Mouse (Mus musculus) embryonic facial prominence, embryonic 14.5 days (tissue): ENCODE measurements around the gene Pfkfb3. TPM values are rescaled to one million over a fixed set of nuclear protein-coding genes. Genes with fewer than 3 reads are reported as not detected.
A peak's percentile ranks its signal among the peaks of the same experiment; 100 is the strongest.

Experiments used
- ATAC-seq: fragments of 200-750 bp; cut with Nextera tagmentation; 2 replicates; pipeline ENCODE4 v1.8.0; 2017; ENCODE audit warnings: low read depth, moderate number of reproducible peaks, moderate TSS enrichment
- DNase-seq: peaks from one replicate; pipeline ENCODE4 v3.0.0-alpha.2; 2015; ENCODE audit warnings: low spot score
- H3K27ac ChIP-seq: fragments of 300-500 bp; sonication (generic); replicated peaks from 2 replicates; pipeline ENCODE4 v1.5.1; 2014; ENCODE audit warnings: low read depth, mild to moderate bottlenecking, low read length, moderate library complexity
- H3K27me3 ChIP-seq: fragments of 300-500 bp; sonication (generic); replicated peaks from 2 replicates; pipeline ENCODE4 v1.6.1; 2014; ENCODE audit warnings: low read length; ENCODE audit not compliant: control insufficient read depth, insufficient read depth
- H3K36me3 ChIP-seq: fragments of 300-500 bp; sonication (generic); 2 replicates; pipeline ENCODE4 v1.6.1; 2014; ENCODE audit warnings: low read length, mixed read lengths; ENCODE audit not compliant: control insufficient read depth, insufficient read depth
- H3K4me1 ChIP-seq: fragments of 300-500 bp; sonication (generic); 2 replicates; pipeline ENCODE4 v1.6.1; 2014; ENCODE audit warnings: antibody characterized with exemption, low read length; ENCODE audit not compliant: control insufficient read depth, insufficient read depth
- H3K4me2 ChIP-seq: fragments of 300-500 bp; sonication (generic); 2 replicates; pipeline ENCODE4 v1.6.1; 2014; ENCODE audit warnings: low read depth, mild to moderate bottlenecking, low read length, moderate library complexity, mixed read lengths
- H3K4me3 ChIP-seq: fragments of 300-500 bp; sonication (generic); 2 replicates; pipeline ENCODE4 v1.5.1; 2014; ENCODE audit warnings: low read depth, mild to moderate bottlenecking, low read length
- H3K9ac ChIP-seq: fragments of 300-500 bp; sonication (generic); 2 replicates; pipeline ENCODE4 v1.6.1; 2014; ENCODE audit warnings: low read depth, mild to moderate bottlenecking, low read length, moderate library complexity, mixed read lengths
- H3K9me3 ChIP-seq: fragments of 300-500 bp; sonication (generic); 2 replicates; pipeline ENCODE4 v1.6.1; 2016; ENCODE audit warnings: low read length; ENCODE audit not compliant: control insufficient read depth
- WGBS: fragments of 180-500 bp; shearing (Covaris S2); extraction: QIAGEN DNeasy Blood & Tissue Kit; methylation state at CpG from one replicate; pipeline ENCODE4 v1.1.7; 2014; 5-methylcytosine and 5-hydroxymethylcytosine counted together
- polyA plus RNA-seq: library from polyadenylated mRNA; unstranded; fragments of >200 nt; fragmentation: Nextera tagmentation; extraction: Ambion mirVana; gene quantifications from 2 replicates; pipeline ENCODE4 v1.2.1, GENCODE M21; 2014

The Pfkfb3 gene
- polyA plus RNA-seq, 1 experiment from 2014 or later: 9.2 TPM

- Histone ChIP-seq H3K27me3 (no peaks in the 10 kb centered on the region), H3K9me3 (no peaks in the 10 kb centered on the region), H3K36me3 (no peaks in the 10 kb centered on the region), H3K9ac (no peak overlapping the region), H3K27ac (no peak overlapping the region), H3K4me2 (no peak overlapping the region), H3K4me1 (no peaks in the 10 kb centered on the region), H3K4me3 (no peak overlapping the region)
- ATAC-seq (no peak), DNase-seq (no peak)
- WGBS: 69% methylated on average over 3 of the region's 3 CpGs
These were observed 105.2 kb downstream of the Pfkfb3 start for GRCm38 (mm10) chr2:11448711-11449110.

GRCm38 (mm10) chr2:11447865-11448264, 106.0 kb downstream of the Pfkfb3 start:
- Histone ChIP-seq H3K27ac (no peak overlapping the region), H3K4me1 (no peaks in the 10 kb centered on the region), H3K9me3 (no peaks in the 10 kb centered on the region), H3K27me3 (no peaks in the 10 kb centered on the region), H3K4me3 (no peak overlapping the region), H3K36me3 (no peaks in the 10 kb centered on the region), H3K9ac (no peak overlapping the region), H3K4me2 (no peak overlapping the region)
- no peak for ATAC-seq
- 45% methylated on average over 2 of the region's 2 CpGs for WGBS
- DNase-seq: no peak

- Histone ChIP-seq H3K4me1 (no peaks in the 10 kb centered on the region), H3K27me3 (no peaks in the 10 kb centered on the region), H3K9me3 (no peaks in the 10 kb centered on the region), H3K9ac (no peak overlapping the region), H3K4me3 (no peak overlapping the region), H3K36me3 (no peaks in the 10 kb centered on the region), H3K27ac (no peak overlapping the region), H3K4me2 (no peak overlapping the region)
- 82% methylated on average over 3 of the region's 3 CpGs for WGBS
- no peak for ATAC-seq
- no peak for DNase-seq
These were observed 108.2 kb downstream of the Pfkfb3 start for GRCm38 (mm10) chr2:11445722-11446121.

- 63% methylated on average over 4 of the region's 4 CpGs for WGBS
- Histone ChIP-seq H3K36me3 (no peaks in the 10 kb centered on the region), H3K27ac (no peak overlapping the region), H3K4me1 (no peaks in the 10 kb centered on the region), H3K9ac (no peak overlapping the region), H3K4me3 (no peak overlapping the region), H3K4me2 (no peak overlapping the region), H3K27me3 (no peaks in the 10 kb centered on the region), H3K9me3 (no peaks in the 10 kb centered on the region)
- no peak for ATAC-seq
- DNase-seq: no peak
These were observed 112.0 kb downstream of the Pfkfb3 start for GRCm38 (mm10) chr2:11441864-11442263.

DNA sequence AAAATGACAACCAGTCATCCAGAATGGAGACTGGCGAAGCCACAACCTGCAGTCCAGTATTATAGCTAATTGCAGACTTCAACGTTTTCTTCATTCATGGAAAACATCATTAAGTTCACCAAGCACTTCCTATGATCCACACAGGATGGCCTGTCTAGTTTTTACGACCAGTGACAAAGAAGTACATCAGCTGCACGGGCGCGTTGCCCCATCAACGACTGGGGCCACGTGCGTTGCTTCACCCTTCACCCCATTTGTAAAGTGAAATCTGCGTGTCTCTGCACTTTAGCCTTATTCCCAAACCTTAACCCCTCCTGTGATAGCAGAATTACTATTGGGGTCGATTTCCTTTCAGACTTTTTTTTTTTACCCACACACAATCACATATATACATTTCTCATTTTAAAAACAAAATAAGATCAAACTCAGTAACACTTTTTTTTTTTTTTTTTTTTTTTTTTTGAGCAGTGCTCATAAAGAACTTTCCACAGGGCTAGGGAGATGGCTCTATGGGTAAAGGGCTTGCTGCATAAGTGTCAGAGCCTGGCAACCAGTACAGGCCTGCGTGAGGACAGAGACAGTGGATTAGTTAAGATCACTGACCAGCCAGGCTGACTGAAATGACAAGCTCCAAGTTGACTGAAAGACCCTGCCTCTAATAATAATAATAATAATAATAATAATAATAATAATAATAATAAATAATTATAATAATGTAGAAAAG, 115.5 kb downstream of the Pfkfb3 start:
- no peaks in the 10 kb centered on the region for H3K27me3 ChIP-seq
- no peak overlapping the region for H3K27ac ChIP-seq
- H3K9ac ChIP-seq: no peak overlapping the region
- DNase-seq (no peak), ATAC-seq (no peak)
- H3K4me2 ChIP-seq: no peak overlapping the region
- H3K4me1 ChIP-seq: no peaks in the 10 kb centered on the region
- no peaks in the 10 kb centered on the region for H3K36me3 ChIP-seq
- no peaks in the 10 kb centered on the region for H3K9me3 ChIP-seq
- no peak overlapping the region for H3K4me3 ChIP-seq
- 79% methylated on average over 12 of the region's 12 CpGs for WGBS

DNA sequence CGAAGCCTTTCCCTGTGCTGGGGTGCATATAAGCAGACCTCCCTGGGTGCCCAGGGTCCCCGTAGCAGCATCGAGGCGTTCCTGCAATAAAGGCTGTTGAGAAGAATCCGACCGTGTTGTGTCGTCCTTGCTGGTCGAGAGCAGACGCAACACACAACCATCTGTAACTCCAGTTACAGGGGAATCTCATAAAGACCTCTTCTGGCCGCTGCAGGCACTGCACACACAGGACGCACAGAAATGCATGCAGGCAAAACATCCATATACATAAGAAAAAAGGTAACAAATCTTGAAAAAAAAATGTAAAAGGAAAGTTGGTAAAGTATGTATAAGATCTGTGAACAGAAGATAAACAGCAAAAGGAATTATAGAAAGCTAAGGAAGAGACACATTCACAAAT, 117.5 kb downstream of the Pfkfb3 start:
- ATAC-seq: no peak
- 93% methylated on average over 11 of the region's 11 CpGs for WGBS

DNA sequence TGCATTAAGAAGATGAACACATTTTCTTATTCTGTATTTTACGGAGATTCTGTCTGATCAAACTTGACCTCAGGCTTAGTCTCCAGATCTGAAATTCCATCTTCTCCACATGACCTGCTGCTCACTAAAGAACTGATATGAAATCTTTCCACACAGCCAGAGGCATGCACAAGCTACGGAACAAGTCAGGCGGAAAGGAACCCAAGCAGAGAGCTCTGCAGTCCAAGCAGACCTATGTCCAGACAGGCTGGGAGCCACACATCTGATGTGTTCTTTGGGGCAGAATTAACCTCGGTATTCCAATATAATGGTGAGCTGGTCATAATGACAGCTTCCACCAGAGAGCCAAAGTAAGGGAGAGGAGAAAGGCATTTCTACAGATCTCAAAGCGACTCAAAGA, 120.5 kb downstream of the Pfkfb3 start:
- Histone ChIP-seq H3K36me3 (no peaks in the 10 kb centered on the region), H3K4me1 (no peaks in the 10 kb centered on the region), H3K4me2 (no peak overlapping the region), H3K4me3 (no peak overlapping the region), H3K9ac (no peak overlapping the region), H3K27ac (no peak overlapping the region), H3K9me3 (no peaks in the 10 kb centered on the region), H3K27me3 (no peaks in the 10 kb centered on the region)
- DNase-seq: no peak
- 73% methylated on average over 5 of the region's 5 CpGs for WGBS
- no peak; the same call in 1 of the 2 replicates for ATAC-seq

More for the DNA sequence above, 117.5 kb downstream of the Pfkfb3 start:
- Histone ChIP-seq H3K27me3 (no peaks in the 10 kb centered on the region), H3K9me3 (no peaks in the 10 kb centered on the region), H3K27ac (no peak overlapping the region), H3K9ac (no peak overlapping the region), H3K4me1 (no peaks in the 10 kb centered on the region), H3K4me3 (no peak overlapping the region), H3K4me2 (no peak overlapping the region), H3K36me3 (no peaks in the 10 kb centered on the region)
- DNase-seq: no peak

DNA sequence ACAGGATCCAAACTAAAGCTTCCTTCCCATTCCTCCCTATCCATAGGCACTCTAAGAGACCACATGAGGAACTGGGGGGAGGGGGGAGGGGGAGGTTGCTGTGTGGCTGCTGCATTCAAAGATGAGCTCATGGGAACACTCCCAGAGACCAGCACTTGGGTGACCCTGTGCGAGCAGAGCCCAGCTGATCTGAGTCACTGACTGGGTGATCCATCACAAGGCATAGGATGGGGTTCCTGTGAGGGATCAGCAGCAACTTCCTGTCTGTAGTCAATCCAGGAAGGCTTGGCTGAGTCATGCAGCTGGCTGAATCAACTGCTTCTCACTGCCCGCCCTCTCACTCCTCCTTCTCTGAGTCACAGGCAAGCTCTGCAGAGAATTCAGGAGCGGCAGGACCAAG, 124.3 kb downstream of the Pfkfb3 start:
- H3K27ac ChIP-seq: no peak overlapping the region
- no peaks in the 10 kb centered on the region for H3K9me3 ChIP-seq
- H3K36me3 ChIP-seq: no peaks in the 10 kb centered on the region
- H3K9ac ChIP-seq: no peak overlapping the region
- H3K27me3 ChIP-seq: no peaks in the 10 kb centered on the region
- 0 out of 2 replicates have a peak, but pooled peaks cover 3% of the 10 kb centered on the region for H3K4me1 ChIP-seq
- ATAC-seq (peak; percentile 88), DNase-seq (peak; percentile 77)
- H3K4me2 ChIP-seq: no peak overlapping the region
- WGBS: 30% methylated on average over 3 of the region's 3 CpGs
- H3K4me3 ChIP-seq: no peak overlapping the region

GRCm38 (mm10) chr2:11428621-11429020, 125.3 kb downstream of the Pfkfb3 start:
- Histone ChIP-seq H3K4me3 (no peak overlapping the region), H3K4me1 (0 out of 2 replicates have a peak, but pooled peaks cover 3% of the 10 kb centered on the region), H3K36me3 (no peaks in the 10 kb centered on the region), H3K27me3 (no peaks in the 10 kb centered on the region), H3K9me3 (no peaks in the 10 kb centered on the region), H3K27ac (no peak overlapping the region), H3K9ac (no peak overlapping the region), H3K4me2 (no peak overlapping the region)
- WGBS: 90% methylated on average over 4 of the region's 4 CpGs
- DNase-seq (no peak), ATAC-seq (no peak)
